Mouse (Mus musculus) neural tube, embryonic 14.5 days (tissue): ENCODE data around the gene Sgcd. TPM values are rescaled to one million over a fixed set of nuclear protein-coding genes. Genes with fewer than 3 reads are reported as not detected.

Experiments used
- ATAC-seq: fragments of 200-750 bp; cut with Nextera tagmentation; 2 replicates; pipeline ENCODE4 v1.8.0; 2017; ENCODE audit warnings: low read depth, mild to moderate bottlenecking, moderate TSS enrichment, moderate library complexity
- H3K27ac ChIP-seq: fragments of 300-500 bp; sonication (generic); 2 replicates; pipeline ENCODE4 v1.5.1; 2014; ENCODE audit warnings: low read depth, mild to moderate bottlenecking, control low read depth, low read length, moderate library complexity, mixed read lengths
- H3K27me3 ChIP-seq: fragments of 300-500 bp; sonication (generic); 2 replicates; pipeline ENCODE4 v1.6.1; 2014; ENCODE audit warnings: low read length; ENCODE audit not compliant: control insufficient read depth, insufficient read depth
- H3K36me3 ChIP-seq: fragments of 300-500 bp; sonication (generic); 2 replicates; pipeline ENCODE4 v1.6.1; 2014; ENCODE audit warnings: low read length, mixed read lengths; ENCODE audit not compliant: control insufficient read depth, insufficient read depth
- H3K4me1 ChIP-seq: fragments of 300-500 bp; sonication (generic); 2 replicates; pipeline ENCODE4 v1.6.1; 2014; ENCODE audit warnings: low read length; ENCODE audit not compliant: control insufficient read depth, insufficient read depth
- H3K4me2 ChIP-seq: fragments of 300-500 bp; sonication (generic); 2 replicates; pipeline ENCODE4 v1.6.1; 2014; ENCODE audit warnings: mild to moderate bottlenecking, low read depth, low read length, control low read depth
- H3K4me3 ChIP-seq: fragments of 300-500 bp; sonication (generic); 2 replicates; pipeline ENCODE4 v1.5.1; 2014; ENCODE audit warnings: low read depth, low read length, control low read depth, mixed read lengths
- H3K9ac ChIP-seq: fragments of 300-500 bp; sonication (generic); replicated peaks from 2 replicates; pipeline ENCODE4 v1.6.1; 2014; ENCODE audit warnings: low read depth, mild to moderate bottlenecking, control low read depth, low read length, mixed read lengths
- H3K9me3 ChIP-seq: fragments of 300-500 bp; sonication (generic); 2 replicates; pipeline ENCODE4 v1.6.1; 2016; ENCODE audit warnings: low read length; ENCODE audit not compliant: control insufficient read depth
- WGBS: fragments of 180-500 bp; shearing (Covaris S2); extraction: QIAGEN DNeasy Blood & Tissue Kit; methylation state at CpG from one replicate; pipeline ENCODE4 v1.1.7; 2014; 5-methylcytosine and 5-hydroxymethylcytosine counted together
- polyA plus RNA-seq: library from polyadenylated mRNA; unstranded; fragments of >200 nt; fragmentation: Nextera tagmentation; extraction: Ambion mirVana; gene quantifications from 2 replicates; pipeline ENCODE4 v1.2.1, GENCODE M21; 2014

Gene Sgcd
- polyA plus RNA-seq, 1 experiment from 2014 or later = 9.0 TPM

DNA sequence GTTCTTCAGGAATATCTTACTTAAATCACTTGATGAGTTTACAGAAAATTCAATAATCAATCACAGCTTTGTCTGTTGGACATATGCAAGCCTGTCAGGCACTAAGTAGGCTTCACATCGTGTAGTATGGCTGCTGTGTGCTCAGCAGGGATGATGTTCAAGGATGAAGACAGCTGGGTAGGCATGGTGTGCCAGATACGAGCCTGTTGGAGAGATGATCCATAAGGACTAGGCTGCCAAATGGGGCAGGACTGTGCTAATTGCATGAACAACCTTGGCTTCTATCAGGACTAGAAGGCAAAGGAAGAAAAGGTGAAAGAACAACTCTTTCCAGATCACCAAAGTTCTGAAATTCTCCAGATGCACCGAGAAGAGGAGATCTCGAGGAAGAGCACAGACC lies 939.0 kb downstream of the Sgcd start:
- WGBS = 85% methylated on average over 4 of the region's 4 CpGs
- no peaks in the 10 kb centered on the region for H3K9me3 ChIP-seq
- no peak overlapping the region for H3K27ac ChIP-seq
- H3K4me2 ChIP-seq = no peak overlapping the region
- no peak overlapping the region for H3K4me3 ChIP-seq
- ATAC-seq = no peak
- no peaks in the 10 kb centered on the region for H3K27me3 ChIP-seq
- H3K9ac ChIP-seq = no peak overlapping the region
- H3K36me3 ChIP-seq = no peaks in the 10 kb centered on the region
- no peaks in the 10 kb centered on the region for H3K4me1 ChIP-seq

DNA sequence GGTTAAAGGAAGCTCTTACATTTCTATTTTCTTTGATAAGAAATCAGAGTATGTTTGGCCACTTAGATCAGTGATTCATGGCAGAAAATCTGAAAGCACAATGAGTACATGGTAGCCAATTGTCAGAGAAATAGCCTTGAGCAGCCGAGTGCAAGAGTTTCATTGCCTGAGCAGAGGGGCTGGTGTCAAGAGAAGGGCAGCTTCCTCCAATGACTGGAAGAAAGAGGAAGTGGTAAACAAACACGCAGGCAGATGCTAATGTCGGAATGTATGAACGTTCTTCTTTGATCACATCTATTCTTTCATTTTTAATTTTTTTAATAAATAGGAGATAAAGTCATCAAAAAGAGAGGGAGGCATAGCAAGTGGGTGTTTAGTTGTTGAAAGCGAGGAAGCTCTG lies 956.5 kb downstream of the Sgcd start:
- Histone ChIP-seq H3K36me3 (no peaks in the 10 kb centered on the region), H3K27me3 (no peaks in the 10 kb centered on the region), H3K4me3 (no peak overlapping the region), H3K9me3 (no peaks in the 10 kb centered on the region), H3K27ac (no peak overlapping the region), H3K4me1 (no peaks in the 10 kb centered on the region), H3K4me2 (no peak overlapping the region), H3K9ac (no peak overlapping the region)
- no peak for ATAC-seq
- WGBS = 81% methylated on average over 5 of the region's 5 CpGs

DNA sequence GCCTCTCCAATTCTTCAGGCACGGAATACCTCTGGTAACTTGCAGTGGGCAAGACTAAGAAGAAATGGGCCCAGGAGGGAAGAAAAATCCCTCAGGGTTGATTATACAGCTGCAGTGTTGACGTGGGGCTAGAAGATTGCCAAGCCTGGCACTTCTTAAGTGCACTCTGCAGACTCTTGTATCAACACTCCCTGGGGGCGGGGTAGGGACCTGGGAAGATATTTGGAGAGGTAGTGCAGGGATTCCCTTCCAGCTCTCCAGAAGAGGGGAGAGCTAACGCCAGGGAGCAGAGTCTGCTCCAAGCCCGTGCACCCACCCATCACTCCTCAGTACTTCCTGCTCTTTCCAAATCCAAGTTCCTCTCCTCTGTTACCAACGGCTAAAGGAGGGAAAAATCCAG lies 967.9 kb downstream of the Sgcd start:
- Histone ChIP-seq H3K9me3 (no peaks in the 10 kb centered on the region), H3K4me3 (no peak overlapping the region), H3K4me1 (no peaks in the 10 kb centered on the region), H3K27me3 (no peaks in the 10 kb centered on the region), H3K27ac (no peak overlapping the region), H3K36me3 (no peaks in the 10 kb centered on the region), H3K4me2 (no peak overlapping the region), H3K9ac (no peak overlapping the region)
- no peak for ATAC-seq
- 74% methylated on average over 6 of the region's 6 CpGs for WGBS

DNA sequence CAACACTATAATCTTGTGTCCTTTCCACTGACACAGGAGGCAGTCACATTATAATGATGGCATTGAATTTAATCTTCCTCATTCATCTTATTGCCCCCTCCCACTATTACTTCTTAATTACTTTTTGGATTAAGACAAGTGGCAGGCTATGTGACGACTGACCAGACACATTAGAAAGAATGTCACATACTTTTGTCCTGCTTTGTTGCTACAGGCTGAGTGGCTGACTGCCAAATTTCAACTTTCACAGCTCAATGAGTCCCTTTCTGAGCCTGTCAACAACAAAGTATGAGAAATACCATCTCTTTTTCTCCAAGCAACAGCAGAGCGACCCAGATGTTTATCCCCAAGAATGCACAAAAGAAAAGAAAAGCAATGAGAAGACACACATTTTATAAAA lies 970.6 kb downstream of the Sgcd start:
- Histone ChIP-seq H3K27ac (no peak overlapping the region), H3K4me3 (no peak overlapping the region), H3K9ac (no peak overlapping the region), H3K27me3 (no peaks in the 10 kb centered on the region), H3K4me2 (no peak overlapping the region), H3K9me3 (no peaks in the 10 kb centered on the region), H3K4me1 (no peaks in the 10 kb centered on the region), H3K36me3 (no peaks in the 10 kb centered on the region)
- ATAC-seq = no peak
- WGBS = 20% methylated on average over 2 of the region's 2 CpGs

DNA sequence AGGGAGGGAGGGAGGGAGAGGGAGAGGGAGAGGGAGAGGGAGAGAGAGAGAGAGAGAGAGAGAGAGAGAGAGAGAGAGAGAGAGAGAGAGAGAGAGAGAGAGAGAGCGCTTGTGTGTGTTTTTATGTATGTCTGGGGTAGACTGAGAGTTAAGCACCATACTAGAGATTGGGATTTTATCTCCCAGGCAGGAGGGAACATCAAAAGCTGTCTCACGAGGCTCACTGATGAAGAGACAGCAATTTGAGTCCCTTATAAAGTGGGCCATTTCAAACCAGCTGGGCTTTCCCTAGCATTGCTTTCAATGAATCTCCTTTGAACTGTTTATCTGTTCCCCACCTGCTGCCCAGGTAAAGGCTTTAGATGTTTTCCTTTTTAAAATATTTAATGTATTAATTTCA lies 973.1 kb downstream of the Sgcd start:
- peak; percentile 74; the same call in 1 of the 2 replicates for ATAC-seq
- Histone ChIP-seq H3K4me3 (no peak overlapping the region), H3K36me3 (no peaks in the 10 kb centered on the region), H3K27ac (no peak overlapping the region), H3K9ac (no peak overlapping the region), H3K4me2 (no peak overlapping the region), H3K27me3 (no peaks in the 10 kb centered on the region), H3K9me3 (no peaks in the 10 kb centered on the region), H3K4me1 (no peaks in the 10 kb centered on the region)
- WGBS = 41% methylated on average over 2 of the region's 2 CpGs

DNA sequence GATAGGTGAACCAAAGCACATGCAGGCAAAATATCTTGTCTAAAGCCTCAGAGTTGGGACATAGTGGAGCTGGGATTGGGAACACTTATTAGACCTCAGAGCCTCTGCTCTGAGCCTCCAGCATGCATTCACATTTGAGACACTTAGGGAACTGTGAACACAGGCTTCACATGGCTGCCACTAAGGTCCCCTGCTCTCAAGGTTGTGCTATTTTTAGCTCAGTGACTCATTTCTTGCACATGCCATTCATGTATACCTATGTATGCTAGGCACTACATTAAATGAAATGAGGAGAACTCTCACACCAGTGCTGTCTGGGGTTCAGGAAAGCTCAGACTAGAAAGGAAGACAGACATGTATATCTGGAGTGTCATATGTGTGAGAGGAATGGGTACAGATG lies 974.5 kb downstream of the Sgcd start:
- no peak overlapping the region for H3K4me3 ChIP-seq
- no peaks in the 10 kb centered on the region for H3K36me3 ChIP-seq
- H3K9ac ChIP-seq = no peak overlapping the region
- no peak for ATAC-seq
- H3K9me3 ChIP-seq = no peaks in the 10 kb centered on the region
- H3K4me2 ChIP-seq = no peak overlapping the region
- H3K4me1 ChIP-seq = no peaks in the 10 kb centered on the region
- no peak overlapping the region for H3K27ac ChIP-seq
- no peaks in the 10 kb centered on the region for H3K27me3 ChIP-seq

DNA sequence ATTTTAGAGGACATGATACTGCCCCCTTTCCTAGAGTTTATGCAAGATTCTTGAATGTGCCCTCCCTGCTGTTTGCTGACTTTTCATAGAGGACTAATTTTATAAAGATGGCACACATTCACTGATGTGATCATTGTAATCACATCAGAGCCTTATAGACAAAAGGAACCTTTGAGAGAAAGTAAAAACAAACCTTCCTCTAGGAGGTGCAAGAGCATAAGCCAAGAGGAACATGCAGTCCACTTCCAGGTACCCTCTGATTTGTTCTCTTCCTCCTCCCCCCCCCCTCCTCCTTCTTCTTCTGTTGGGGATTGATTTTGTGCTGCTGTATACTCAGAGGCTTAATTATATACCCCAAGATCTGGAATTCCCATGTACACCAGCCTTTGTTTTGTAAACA lies 978.6 kb downstream of the Sgcd start:
- Histone ChIP-seq H3K4me3 (no peak overlapping the region), H3K9ac (no peak overlapping the region), H3K36me3 (no peaks in the 10 kb centered on the region), H3K4me1 (no peaks in the 10 kb centered on the region), H3K27me3 (no peaks in the 10 kb centered on the region), H3K4me2 (no peak overlapping the region), H3K27ac (no peak overlapping the region), H3K9me3 (no peaks in the 10 kb centered on the region)
- no peak for ATAC-seq

DNA sequence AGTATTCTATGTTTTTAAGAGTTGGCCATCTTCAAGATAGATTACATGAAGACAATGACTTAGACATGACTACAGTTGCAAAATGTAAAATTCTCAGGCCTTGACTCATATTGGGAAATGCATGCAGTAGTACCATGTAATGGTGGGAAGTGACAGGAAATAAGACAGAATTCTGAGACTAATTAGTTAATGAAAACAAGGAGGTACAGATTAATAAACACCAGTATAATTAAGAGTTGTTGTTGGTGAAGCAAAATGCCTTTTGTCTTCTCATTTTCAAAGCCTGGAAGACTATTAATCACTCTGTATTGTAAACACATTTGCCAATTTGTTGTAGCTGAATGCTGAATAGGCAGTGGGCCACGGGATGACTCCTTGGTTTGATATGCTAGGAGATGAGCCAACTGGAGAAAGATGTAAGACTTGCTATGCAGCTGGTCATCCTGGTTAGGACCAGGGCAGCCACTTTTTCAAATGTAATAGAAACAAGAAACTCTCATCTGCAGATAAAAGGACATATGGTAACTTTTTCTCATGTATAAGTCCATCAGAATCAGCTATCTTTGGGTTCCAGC lies 983.4 kb downstream of the Sgcd start:
- ATAC-seq = no peak

DNA sequence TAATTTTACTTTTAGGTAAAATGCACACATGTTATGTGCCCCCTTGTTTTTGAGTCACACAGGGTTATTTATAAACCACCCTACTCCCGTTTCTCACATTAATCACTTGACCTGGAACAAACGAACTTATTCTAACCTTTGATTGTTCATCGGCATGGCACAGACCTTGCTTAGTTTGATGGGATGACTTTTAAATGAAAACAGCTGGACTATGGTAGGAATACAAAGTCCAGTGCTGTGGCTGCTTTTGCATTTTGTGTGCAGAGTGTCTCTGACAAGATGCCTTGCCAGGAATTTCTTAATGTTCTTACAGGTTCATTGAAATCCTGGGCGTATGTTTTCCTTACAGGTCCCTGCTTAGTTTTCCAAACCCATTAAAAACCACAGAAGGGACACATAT lies 1049.5 kb downstream of the Sgcd start:
- WGBS = 28% methylated on average over 4 of the region's 4 CpGs

More for the DNA sequence above, 983.4 kb downstream of the Sgcd start:
- H3K9ac ChIP-seq = no peak overlapping the region
- H3K27me3 ChIP-seq = no peaks in the 10 kb centered on the region
- H3K4me2 ChIP-seq = no peak overlapping the region
- no peak overlapping the region for H3K27ac ChIP-seq
- H3K4me3 ChIP-seq = no peak overlapping the region
- H3K36me3 ChIP-seq = no peaks in the 10 kb centered on the region
- WGBS = 71% methylated on average over 1 of the region's 1 CpGs
- H3K4me1 ChIP-seq = no peaks in the 10 kb centered on the region
- no peaks in the 10 kb centered on the region for H3K9me3 ChIP-seq

DNA sequence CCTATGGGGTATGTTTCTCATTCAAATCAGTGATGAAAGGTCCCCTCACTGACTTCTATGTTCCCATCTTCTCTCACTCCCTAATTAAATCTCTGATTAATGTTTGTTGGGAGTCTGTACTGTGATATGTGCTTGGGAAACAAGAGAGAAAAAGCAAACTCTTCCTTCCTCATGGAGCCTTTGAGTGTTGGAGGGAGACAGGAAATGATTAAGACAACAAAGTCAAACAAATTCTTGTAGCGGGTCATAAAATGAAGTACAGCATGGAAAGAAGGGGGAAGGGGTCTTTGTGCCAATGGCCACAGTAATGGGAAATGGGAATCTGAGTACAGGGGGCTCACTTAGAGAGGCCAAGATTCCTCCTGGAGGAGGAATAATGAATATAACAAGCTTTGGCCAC lies 1063.8 kb downstream of the Sgcd start:
- no peak overlapping the region for H3K4me2 ChIP-seq
- H3K9me3 ChIP-seq = no peaks in the 10 kb centered on the region
- no peak overlapping the region for H3K9ac ChIP-seq
- no peaks in the 10 kb centered on the region for H3K4me1 ChIP-seq
- no peaks in the 10 kb centered on the region for H3K36me3 ChIP-seq
- 84% methylated on average over 1 of the region's 1 CpGs for WGBS
- no peak for ATAC-seq
- no peak overlapping the region for H3K27ac ChIP-seq
- no peaks in the 10 kb centered on the region for H3K27me3 ChIP-seq
- no peak overlapping the region for H3K4me3 ChIP-seq

More for the DNA sequence above, 1049.5 kb downstream of the Sgcd start:
- H3K27ac ChIP-seq = no peak overlapping the region
- H3K4me1 ChIP-seq = no peaks in the 10 kb centered on the region
- no peaks in the 10 kb centered on the region for H3K36me3 ChIP-seq
- H3K9ac ChIP-seq = no peak overlapping the region
- no peaks in the 10 kb centered on the region for H3K27me3 ChIP-seq
- H3K4me2 ChIP-seq = no peak overlapping the region
- H3K9me3 ChIP-seq = no peaks in the 10 kb centered on the region
- no peak overlapping the region for H3K4me3 ChIP-seq
- ATAC-seq = no peak
